Mouse (Mus musculus) olfactory bulb, adult 2 months (tissue): ENCODE results near the gene Usp40.
"Not testable (repeated sequence)": the region's sequence is repeated elsewhere in the genome, so short reads cannot be mapped to it uniquely, and the experiment has no call there.

ENCODE experiments used
- CTCF ChIP-seq: fragments of 200-500 bp; IDR thresholded peaks from 2 replicates; pipeline ENCODE4 v1.5.1; 2012; ENCODE audit warnings: low read depth, mild to moderate bottlenecking, low read length, moderate library complexity; ENCODE audit not compliant: insufficient read depth
- POLR2A ChIP-seq: fragments of 200-500 bp; IDR thresholded peaks from 2 replicates; pipeline ENCODE4 v1.6.1; 2012; ENCODE audit warnings: mild to moderate bottlenecking, low read depth, low read length, moderate library complexity; ENCODE audit not compliant: insufficient read depth

GRCm38 (mm10) chr1:88043044-88043443 is 34.7 kb upstream of the Usp40 start:
- not testable (repeated sequence) for TF ChIP-seq POLR2A, CTCF
